Mouse (Mus musculus): Measurements from ENCODE around the gene Pan3. TPM values are rescaled to one million over a fixed set of nuclear protein-coding genes. Genes with fewer than 3 reads are reported as not detected.

Pan3 gene
- polyA plus RNA-seq, 1 experiment from 2014 or later = 71.6 TPM

DNA sequence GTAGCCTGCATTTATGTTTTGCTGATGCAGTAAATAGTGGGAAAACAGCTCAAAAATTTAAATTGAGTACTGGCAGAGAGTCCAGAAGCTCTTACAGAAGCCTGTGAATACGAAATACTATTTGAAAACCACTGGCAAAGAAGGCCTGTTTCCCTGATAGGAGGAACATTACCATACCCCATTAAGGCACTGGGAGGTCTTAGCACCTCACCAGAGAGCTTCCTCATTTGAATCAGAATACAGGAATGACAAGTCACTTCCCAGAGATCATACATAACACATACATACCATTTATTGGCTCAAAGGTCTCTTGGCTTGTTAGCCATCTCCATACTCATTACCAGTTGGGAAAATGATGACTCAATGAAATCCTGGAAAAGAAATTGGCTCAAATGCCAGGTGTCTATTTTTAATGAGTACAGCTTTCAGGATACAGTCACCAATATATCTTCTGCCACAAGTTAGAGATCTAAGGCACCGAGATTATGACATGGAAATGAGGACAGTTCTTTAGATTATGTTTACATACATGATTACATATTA lies 71.6 kb downstream of the Pan3 start:
- Histone ChIP-seq H3K36me3 (ENCODE audit: control insufficient read depth, insufficient read depth, low read length) (0 out of 2 replicates have a peak, but pooled peaks cover 2% of the 10 kb centered on the region), H3K4me1 (replicated peaks; ENCODE audit: control insufficient read depth, insufficient read depth, low read length) (no peaks in the 10 kb centered on the region), H3K27me3 (ENCODE audit: control insufficient read depth, insufficient read depth, low read depth, low read length) (no peaks in the 10 kb centered on the region), H3K9me3 (ENCODE audit: control insufficient read depth, low read length) (no peaks in the 10 kb centered on the region), H3K4me2 (ENCODE audit: low read depth, low read length) (no peak overlapping the region), H3K27ac (ENCODE audit: low read length) (no peak overlapping the region), H3K9ac (ENCODE audit: low read length) (no peak overlapping the region), H3K4me3 (ENCODE audit: low read length) (no peak overlapping the region)
- WGBS = 68% methylated on average over 2 of the region's 2 CpGs
- ATAC-seq (ENCODE audit: low read depth) = no peak

DNA sequence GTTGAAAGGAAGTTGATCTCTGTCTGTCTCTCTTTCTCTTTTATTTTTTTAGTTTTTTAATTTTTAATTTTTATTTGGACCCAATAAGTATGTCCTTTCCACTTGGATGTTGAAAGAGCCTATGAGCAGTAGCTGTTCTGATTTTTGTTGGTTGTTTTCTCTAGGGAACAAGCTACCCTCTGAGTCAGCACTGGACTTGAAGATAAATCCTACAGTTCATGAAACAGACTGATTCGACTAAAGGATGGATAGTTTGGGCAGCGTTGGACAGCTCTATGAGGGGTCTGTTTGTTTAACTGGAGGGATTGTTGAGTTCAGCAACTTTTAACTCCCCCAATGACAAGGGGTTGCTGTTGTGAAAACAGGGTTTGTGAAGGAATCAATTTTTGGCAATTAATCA lies 73.0 kb downstream of the Pan3 start:
- no peaks in the 10 kb centered on the region for H3K36me3 ChIP-seq (ENCODE audit: control insufficient read depth, insufficient read depth, low read length)
- no peak overlapping the region for H3K4me2 ChIP-seq (ENCODE audit: low read depth, low read length)
- H3K4me3 ChIP-seq (ENCODE audit: low read length) = no peak overlapping the region
- no peaks in the 10 kb centered on the region for H3K27me3 ChIP-seq (ENCODE audit: control insufficient read depth, insufficient read depth, low read depth, low read length)
- no peak overlapping the region for H3K9ac ChIP-seq (ENCODE audit: low read length)
- no peak overlapping the region for H3K27ac ChIP-seq (ENCODE audit: low read length)
- H3K4me1 ChIP-seq (replicated peaks; ENCODE audit: control insufficient read depth, insufficient read depth, low read length) = no peaks in the 10 kb centered on the region
- no peaks in the 10 kb centered on the region for H3K9me3 ChIP-seq (ENCODE audit: control insufficient read depth, low read length)
- no peak for ATAC-seq (ENCODE audit: low read depth)
- WGBS = 66% methylated on average over 2 of the region's 2 CpGs

GRCm38 (mm10) chr5:147511350-147511749 lies 81.4 kb downstream of the Pan3 start:
- H3K4me3 ChIP-seq (ENCODE audit: low read length) = no peak overlapping the region
- ATAC-seq (ENCODE audit: low read depth) = no peak
- H3K27me3 ChIP-seq (ENCODE audit: control insufficient read depth, insufficient read depth, low read depth, low read length) = no peaks in the 10 kb centered on the region
- 90% methylated on average over 9 of the region's 9 CpGs for WGBS
- H3K27ac ChIP-seq (ENCODE audit: low read length) = no peak overlapping the region
- H3K9ac ChIP-seq (ENCODE audit: low read length) = no peak overlapping the region
- no peaks in the 10 kb centered on the region for H3K9me3 ChIP-seq (ENCODE audit: control insufficient read depth, low read length)
- H3K4me1 ChIP-seq (replicated peaks; ENCODE audit: control insufficient read depth, insufficient read depth, low read length) = no peaks in the 10 kb centered on the region
- H3K36me3 ChIP-seq (ENCODE audit: control insufficient read depth, insufficient read depth, low read length) = no peaks in the 10 kb centered on the region
- H3K4me2 ChIP-seq (ENCODE audit: low read depth, low read length) = no peak overlapping the region

- H3K36me3 ChIP-seq (ENCODE audit: control insufficient read depth, insufficient read depth, low read length) = peaks cover 21% of the 10 kb centered on the region
- H3K9ac ChIP-seq (ENCODE audit: low read length) = no peak overlapping the region
- no peaks in the 10 kb centered on the region for H3K27me3 ChIP-seq (ENCODE audit: control insufficient read depth, insufficient read depth, low read depth, low read length)
- no peaks in the 10 kb centered on the region for H3K9me3 ChIP-seq (ENCODE audit: control insufficient read depth, low read length)
- no peak overlapping the region for H3K27ac ChIP-seq (ENCODE audit: low read length)
- no peaks in the 10 kb centered on the region for H3K4me1 ChIP-seq (replicated peaks; ENCODE audit: control insufficient read depth, insufficient read depth, low read length)
- no peak overlapping the region for H3K4me3 ChIP-seq (ENCODE audit: low read length)
- no peak for ATAC-seq (ENCODE audit: low read depth)
- no peak overlapping the region for H3K4me2 ChIP-seq (ENCODE audit: low read depth, low read length)
- 78% methylated on average over 6 of the region's 6 CpGs for WGBS
Observed at GRCm38 (mm10) chr5:147527006-147527405, 97.0 kb downstream of the Pan3 start.

DNA sequence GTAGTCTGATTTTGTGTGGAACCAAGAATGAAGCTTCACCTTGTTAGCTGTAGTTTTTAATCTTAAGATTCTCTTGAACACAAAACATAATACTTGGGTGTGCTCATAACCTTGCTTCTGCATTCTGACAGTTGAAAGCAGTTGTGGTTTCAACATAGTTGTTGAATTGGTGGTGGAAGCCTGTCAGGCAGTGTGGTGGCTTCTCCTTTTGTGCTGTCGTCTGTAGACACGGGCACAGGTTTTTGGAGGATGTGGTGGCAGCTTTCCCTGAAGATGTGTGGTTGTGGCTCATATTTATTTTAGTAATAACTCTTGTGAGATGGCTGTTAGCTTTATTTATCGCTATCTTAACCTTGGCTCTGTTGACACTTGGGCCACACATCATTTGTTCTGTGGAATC lies 97.8 kb downstream of the Pan3 start:
- H3K4me1 ChIP-seq (replicated peaks; ENCODE audit: control insufficient read depth, insufficient read depth, low read length) = no peaks in the 10 kb centered on the region
- H3K36me3 ChIP-seq (ENCODE audit: control insufficient read depth, insufficient read depth, low read length) = peaks cover 16% of the 10 kb centered on the region
- H3K9ac ChIP-seq (ENCODE audit: low read length) = no peak overlapping the region
- WGBS = 75% methylated on average over 3 of the region's 3 CpGs
- no peak for ATAC-seq (ENCODE audit: low read depth)
- no peak overlapping the region for H3K4me2 ChIP-seq (ENCODE audit: low read depth, low read length)
- no peak overlapping the region for H3K27ac ChIP-seq (ENCODE audit: low read length)
- H3K4me3 ChIP-seq (ENCODE audit: low read length) = no peak overlapping the region
- no peaks in the 10 kb centered on the region for H3K27me3 ChIP-seq (ENCODE audit: control insufficient read depth, insufficient read depth, low read depth, low read length)
- H3K9me3 ChIP-seq (ENCODE audit: control insufficient read depth, low read length) = no peaks in the 10 kb centered on the region

DNA sequence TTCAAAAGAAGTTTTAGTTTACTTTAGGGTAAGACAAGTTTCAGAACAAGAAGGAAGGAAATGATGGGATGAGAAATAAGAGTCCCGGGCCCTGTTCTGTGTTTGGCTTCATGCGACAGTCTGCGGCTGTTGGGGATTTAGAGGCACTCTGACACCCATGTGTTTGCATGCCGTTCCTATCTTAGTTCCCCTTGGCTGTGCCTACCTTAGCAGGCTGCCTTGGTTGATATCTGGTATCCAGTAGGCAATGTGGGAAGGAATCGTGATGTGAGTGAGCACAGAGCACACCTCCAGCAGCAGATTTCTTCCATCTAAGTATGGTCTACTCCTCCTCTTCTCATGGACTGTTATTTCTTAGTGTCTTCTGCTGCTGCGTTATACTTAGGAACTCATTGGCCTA lies 102.1 kb downstream of the Pan3 start:
- no peaks in the 10 kb centered on the region for H3K27me3 ChIP-seq (ENCODE audit: control insufficient read depth, insufficient read depth, low read depth, low read length)
- H3K9ac ChIP-seq (ENCODE audit: low read length) = no peak overlapping the region
- no peak overlapping the region for H3K4me3 ChIP-seq (ENCODE audit: low read length)
- H3K4me1 ChIP-seq (replicated peaks; ENCODE audit: control insufficient read depth, insufficient read depth, low read length) = no peaks in the 10 kb centered on the region
- WGBS = 87% methylated on average over 6 of the region's 6 CpGs
- no peak for ATAC-seq (ENCODE audit: low read depth)
- H3K9me3 ChIP-seq (ENCODE audit: control insufficient read depth, low read length) = no peaks in the 10 kb centered on the region
- H3K27ac ChIP-seq (ENCODE audit: low read length) = no peak overlapping the region
- no peak overlapping the region for H3K4me2 ChIP-seq (ENCODE audit: low read depth, low read length)
- peaks cover 8% of the 10 kb centered on the region for H3K36me3 ChIP-seq (ENCODE audit: control insufficient read depth, insufficient read depth, low read length)

- Histone ChIP-seq H3K4me1 (replicated peaks; ENCODE audit: control insufficient read depth, insufficient read depth, low read length) (no peaks in the 10 kb centered on the region), H3K4me3 (ENCODE audit: low read length) (no peak overlapping the region), H3K36me3 (ENCODE audit: control insufficient read depth, insufficient read depth, low read length) (peaks cover 27% of the 10 kb centered on the region), H3K27ac (ENCODE audit: low read length) (no peak overlapping the region), H3K4me2 (ENCODE audit: low read depth, low read length) (no peak overlapping the region), H3K9ac (ENCODE audit: low read length) (no peak overlapping the region), H3K27me3 (ENCODE audit: control insufficient read depth, insufficient read depth, low read depth, low read length) (no peaks in the 10 kb centered on the region), H3K9me3 (ENCODE audit: control insufficient read depth, low read length) (no peaks in the 10 kb centered on the region)
- WGBS = 91% methylated on average over 4 of the region's 4 CpGs
- no peak for ATAC-seq (ENCODE audit: low read depth)
Observed at GRCm38 (mm10) chr5:147539409-147539808, 109.4 kb downstream of the Pan3 start.

GRCm38 (mm10) chr5:147539815-147540214 lies 109.9 kb downstream of the Pan3 start:
- ATAC-seq (ENCODE audit: low read depth) = no peak
- 85% methylated on average over 4 of the region's 4 CpGs for WGBS
- peaks cover 27% of the 10 kb centered on the region for H3K36me3 ChIP-seq (ENCODE audit: control insufficient read depth, insufficient read depth, low read length)
- H3K27ac ChIP-seq (ENCODE audit: low read length) = no peak overlapping the region
- H3K27me3 ChIP-seq (ENCODE audit: control insufficient read depth, insufficient read depth, low read depth, low read length) = no peaks in the 10 kb centered on the region
- H3K4me1 ChIP-seq (replicated peaks; ENCODE audit: control insufficient read depth, insufficient read depth, low read length) = no peaks in the 10 kb centered on the region
- no peak overlapping the region for H3K4me2 ChIP-seq (ENCODE audit: low read depth, low read length)
- H3K9me3 ChIP-seq (ENCODE audit: control insufficient read depth, low read length) = no peaks in the 10 kb centered on the region
- H3K9ac ChIP-seq (ENCODE audit: low read length) = no peak overlapping the region
- no peak overlapping the region for H3K4me3 ChIP-seq (ENCODE audit: low read length)

DNA sequence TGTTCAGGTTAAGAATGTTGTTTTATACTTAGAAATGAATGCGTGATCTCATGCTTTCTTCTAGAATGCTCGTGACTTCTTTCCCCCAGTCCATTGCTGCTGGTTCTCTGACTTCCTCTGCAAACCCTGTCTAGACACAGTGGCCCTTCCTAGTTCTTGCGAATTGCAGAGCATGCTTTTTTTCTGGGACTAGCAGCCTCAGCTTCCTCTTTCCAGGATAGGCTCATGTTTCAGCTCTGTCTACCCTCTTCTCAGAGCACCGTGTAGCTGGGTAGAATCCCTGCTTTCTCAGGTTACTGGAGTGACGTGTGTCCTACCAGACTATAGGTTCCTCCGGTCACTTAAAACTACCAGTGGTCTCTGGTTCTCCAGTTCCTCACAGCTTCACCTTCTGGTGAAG lies 112.3 kb downstream of the Pan3 start:
- H3K27me3 ChIP-seq (ENCODE audit: control insufficient read depth, insufficient read depth, low read depth, low read length) = no peaks in the 10 kb centered on the region
- H3K27ac ChIP-seq (ENCODE audit: low read length) = no peak overlapping the region
- no peak overlapping the region for H3K4me3 ChIP-seq (ENCODE audit: low read length)
- no peaks in the 10 kb centered on the region for H3K4me1 ChIP-seq (replicated peaks; ENCODE audit: control insufficient read depth, insufficient read depth, low read length)
- H3K4me2 ChIP-seq (ENCODE audit: low read depth, low read length) = no peak overlapping the region
- no peak overlapping the region for H3K9ac ChIP-seq (ENCODE audit: low read length)
- no peaks in the 10 kb centered on the region for H3K9me3 ChIP-seq (ENCODE audit: control insufficient read depth, low read length)
- peaks cover 39% of the 10 kb centered on the region for H3K36me3 ChIP-seq (ENCODE audit: control insufficient read depth, insufficient read depth, low read length)
- WGBS = 79% methylated on average over 6 of the region's 6 CpGs
- no peak for ATAC-seq (ENCODE audit: low read depth)

- Histone ChIP-seq H3K9me3 (ENCODE audit: control insufficient read depth, low read length) (no peaks in the 10 kb centered on the region), H3K27me3 (ENCODE audit: control insufficient read depth, insufficient read depth, low read depth, low read length) (no peaks in the 10 kb centered on the region), H3K4me1 (replicated peaks; ENCODE audit: control insufficient read depth, insufficient read depth, low read length) (no peaks in the 10 kb centered on the region), H3K36me3 (ENCODE audit: control insufficient read depth, insufficient read depth, low read length) (peaks cover 40% of the 10 kb centered on the region), H3K4me3 (ENCODE audit: low read length) (no peak overlapping the region), H3K9ac (ENCODE audit: low read length) (no peak overlapping the region), H3K4me2 (ENCODE audit: low read depth, low read length) (no peak overlapping the region), H3K27ac (ENCODE audit: low read length) (no peak overlapping the region)
- 56% methylated on average over 11 of the region's 11 CpGs for WGBS
- ATAC-seq (ENCODE audit: low read depth) = peak; percentile 49; the same call in 1 of the 2 replicates
Observed at GRCm38 (mm10) chr5:147545731-147546241, 115.8 kb downstream of the Pan3 start.
